Mouse (Mus musculus) kidney, postnatal 4 days (tissue): Measurements from ENCODE around the gene Polq.
"Not testable (repeated sequence)": the region's sequence is repeated elsewhere in the genome, so short reads cannot be mapped to it uniquely, and the experiment has no call there.

Experiments
- DNase-seq, 2 experiments: peaks; one replicate each; pipeline ENCODE4 v3.0.0; 2021; ENCODE audit warnings: mixed read lengths in 2 of 2

Polq gene

GRCm38 (mm10) chr16:37109285-37109684 is 97.7 kb downstream of the Polq start:
- peak; percentile 37 to 53 for DNase-seq

GRCm38 (mm10) chr16:37125190-37125589 is 113.6 kb downstream of the Polq start:
- DNase-seq = not testable (repeated sequence)
